Mouse (Mus musculus): ENCODE results near the gene Vmn1r55. TPM values are rescaled to one million over a fixed set of nuclear protein-coding genes. Genes with fewer than 3 reads are reported as not detected.

The Vmn1r55 gene
- polyA plus RNA-seq, 1 experiment from 2014 or later: not detected

DNA sequence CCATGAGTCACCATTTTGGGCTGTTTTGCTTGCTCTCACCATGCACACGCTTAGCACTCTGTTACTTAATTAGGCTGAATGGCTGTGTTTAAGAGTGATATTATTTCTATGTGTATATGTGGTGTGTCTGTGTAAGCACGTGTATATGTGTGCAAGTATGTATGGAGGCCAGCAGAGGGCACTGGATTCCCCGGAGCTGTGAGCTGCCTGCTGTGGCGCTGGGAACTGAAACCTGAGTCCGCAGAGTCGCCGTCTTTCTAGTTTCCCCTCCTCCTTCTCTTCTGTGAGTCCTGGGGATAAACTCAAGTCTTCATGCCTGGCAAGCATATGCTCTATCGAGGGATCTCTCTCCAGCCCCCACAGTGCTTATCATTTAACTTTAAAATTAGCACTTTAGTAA is 40.2 kb downstream of the Vmn1r55 start:
- Histone ChIP-seq H3K9me3 (replicated peaks; ENCODE audit: low read length) (no peaks in the 10 kb centered on the region), H3K9ac (ENCODE audit: low read depth, low read length) (no peak overlapping the region), H3K4me3 (replicated peaks; ENCODE audit: low read depth, low read length) (no peak overlapping the region), H3K27ac (no peak overlapping the region), H3K36me3 (ENCODE audit: insufficient read depth, low read length) (no peaks in the 10 kb centered on the region), H3K4me2 (ENCODE audit: low read length) (no peak overlapping the region), H3K27me3 (ENCODE audit: insufficient read depth, low read length) (no peaks in the 10 kb centered on the region), H3K4me1 (replicated peaks; ENCODE audit: insufficient read depth, low read length) (no peaks in the 10 kb centered on the region)
- no peak for ATAC-seq (replicated peaks; ENCODE audit: low FRiP score, low read depth)
- no peak for TF ChIP-seq CTCF (IDR thresholded peaks at IDR 0.05; ENCODE audit: low read depth)
- DNase-seq (ENCODE audit: low spot score): no peak
- WGBS: 84% methylated on average over 8 of the region's 8 CpGs

DNA sequence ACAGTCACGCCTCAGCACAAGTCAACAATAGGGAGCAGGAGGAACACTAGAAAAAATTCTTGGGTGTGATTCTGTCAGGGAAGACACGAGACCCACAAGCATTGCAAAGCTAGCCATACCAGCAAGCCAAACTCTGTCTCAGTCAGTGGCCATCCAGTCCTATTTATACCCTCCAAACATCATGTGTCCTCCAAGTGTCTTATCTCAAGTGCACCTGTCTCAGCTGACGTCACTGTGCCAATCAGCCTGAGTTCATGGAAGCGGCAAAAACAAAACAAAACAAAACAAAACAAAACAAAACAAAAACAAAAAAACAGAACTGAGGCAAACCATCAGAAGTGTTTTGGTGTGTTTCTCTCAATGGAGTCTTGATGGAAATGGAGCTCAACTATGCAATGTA is 41.2 kb downstream of the Vmn1r55 start:
- Histone ChIP-seq H3K36me3 (ENCODE audit: insufficient read depth, low read length) (no peaks in the 10 kb centered on the region), H3K9me3 (replicated peaks; ENCODE audit: low read length) (no peaks in the 10 kb centered on the region), H3K9ac (ENCODE audit: low read depth, low read length) (no peak overlapping the region), H3K4me2 (ENCODE audit: low read length) (no peak overlapping the region), H3K27ac (no peak overlapping the region), H3K4me3 (replicated peaks; ENCODE audit: low read depth, low read length) (no peak overlapping the region), H3K4me1 (replicated peaks; ENCODE audit: insufficient read depth, low read length) (no peaks in the 10 kb centered on the region), H3K27me3 (ENCODE audit: insufficient read depth, low read length) (no peaks in the 10 kb centered on the region)
- ATAC-seq (replicated peaks; ENCODE audit: low FRiP score, low read depth) (no peak), DNase-seq (ENCODE audit: low spot score) (no peak)
- WGBS: 76% methylated on average over 4 of the region's 4 CpGs
- no peak for TF ChIP-seq CTCF (IDR thresholded peaks at IDR 0.05; ENCODE audit: low read depth)

DNA sequence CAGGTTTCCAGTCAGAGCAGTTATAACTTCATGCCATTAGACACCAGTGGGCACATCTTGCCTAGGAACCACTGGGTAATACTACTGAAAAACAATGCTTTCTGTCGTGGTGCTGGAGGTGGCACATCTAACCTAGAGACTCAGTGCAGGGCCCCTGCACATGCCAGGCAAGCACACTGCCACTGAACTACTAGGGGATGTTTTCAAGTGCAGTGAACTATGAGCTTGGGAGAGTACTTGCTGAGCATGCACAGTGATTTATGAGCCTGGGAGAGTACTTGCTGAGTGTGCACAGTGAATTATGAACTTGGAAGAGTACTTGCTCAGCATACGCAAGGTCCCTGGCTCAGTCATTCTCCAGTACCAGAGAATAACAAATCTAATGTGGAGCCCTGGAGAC is 46.9 kb downstream of the Vmn1r55 start:
- H3K9ac ChIP-seq (ENCODE audit: low read depth, low read length): no peak overlapping the region
- H3K36me3 ChIP-seq (ENCODE audit: insufficient read depth, low read length): peaks cover 13% of the 10 kb centered on the region
- DNase-seq (ENCODE audit: low spot score) (no peak), ATAC-seq (replicated peaks; ENCODE audit: low FRiP score, low read depth) (no peak)
- no peaks in the 10 kb centered on the region for H3K4me1 ChIP-seq (replicated peaks; ENCODE audit: insufficient read depth, low read length)
- no peak for TF ChIP-seq CTCF (IDR thresholded peaks at IDR 0.05; ENCODE audit: low read depth)
- H3K9me3 ChIP-seq (replicated peaks; ENCODE audit: low read length): no peaks in the 10 kb centered on the region
- H3K4me2 ChIP-seq (ENCODE audit: low read length): no peak overlapping the region
- 85% methylated on average over 2 of the region's 2 CpGs for WGBS
- no peak overlapping the region for H3K27ac ChIP-seq
- no peak overlapping the region for H3K4me3 ChIP-seq (replicated peaks; ENCODE audit: low read depth, low read length)
- H3K27me3 ChIP-seq (ENCODE audit: insufficient read depth, low read length): no peaks in the 10 kb centered on the region

DNA sequence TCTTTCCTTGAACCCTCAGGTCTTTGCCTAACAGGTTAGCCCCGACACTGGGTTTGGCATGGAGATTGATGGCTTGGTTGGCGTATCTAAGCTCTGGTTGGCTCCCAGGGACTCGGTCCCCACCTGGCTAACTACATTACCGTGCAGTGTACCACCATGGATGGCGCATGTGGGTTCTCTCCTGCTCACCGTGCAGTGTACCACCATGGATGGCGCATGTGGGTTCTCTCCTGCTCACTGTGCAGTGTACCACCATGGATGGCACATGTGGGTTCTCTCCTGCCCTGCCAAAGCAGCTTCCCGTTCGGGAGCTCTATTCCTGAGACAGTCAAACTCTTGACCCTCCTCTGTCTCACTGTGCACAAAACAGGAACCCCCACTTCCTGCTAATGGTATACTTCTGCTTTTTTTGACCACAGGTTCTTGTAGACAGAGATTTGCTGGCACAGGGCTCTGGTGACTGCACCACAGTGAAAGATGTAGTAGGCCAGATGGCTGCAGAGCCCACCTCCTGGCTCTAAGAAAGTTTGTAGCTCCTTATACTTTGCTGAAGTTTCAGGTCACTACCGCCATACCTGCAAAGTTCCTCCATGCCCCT is 48.3 kb downstream of the Vmn1r55 start:
- no peak for TF ChIP-seq CTCF (IDR thresholded peaks at IDR 0.05; ENCODE audit: low read depth)
- Histone ChIP-seq H3K36me3 (ENCODE audit: insufficient read depth, low read length) (peaks cover 18% of the 10 kb centered on the region), H3K4me3 (replicated peaks; ENCODE audit: low read depth, low read length) (no peak overlapping the region), H3K4me2 (ENCODE audit: low read length) (no peak overlapping the region), H3K27me3 (ENCODE audit: insufficient read depth, low read length) (no peaks in the 10 kb centered on the region), H3K4me1 (replicated peaks; ENCODE audit: insufficient read depth, low read length) (no peaks in the 10 kb centered on the region), H3K9ac (ENCODE audit: low read depth, low read length) (no peak overlapping the region), H3K9me3 (replicated peaks; ENCODE audit: low read length) (no peaks in the 10 kb centered on the region), H3K27ac (no peak overlapping the region)
- no peak for ATAC-seq (replicated peaks; ENCODE audit: low FRiP score, low read depth)
- 87% methylated on average over 10 of the region's 10 CpGs for WGBS
- DNase-seq (ENCODE audit: low spot score): no peak

DNA sequence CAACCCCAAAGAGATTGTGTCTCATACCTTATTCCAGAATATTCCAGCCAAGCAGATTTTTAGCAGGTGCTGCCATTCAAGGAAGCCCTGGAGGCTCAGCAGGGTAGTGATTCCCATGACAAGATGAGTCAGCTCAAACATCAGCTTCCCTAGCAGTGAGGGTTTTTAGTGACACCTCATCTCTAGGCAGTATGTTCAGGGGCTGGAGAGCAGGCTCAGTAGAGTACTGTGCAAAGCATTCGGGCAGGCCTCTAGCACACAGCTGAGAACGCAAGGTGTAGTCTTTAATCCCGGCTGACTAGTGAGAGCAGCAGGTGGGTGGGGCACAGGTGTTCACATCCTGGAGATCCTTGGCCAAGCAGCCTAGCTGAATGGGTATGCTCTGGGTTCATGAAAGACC is 49.7 kb downstream of the Vmn1r55 start:
- Histone ChIP-seq H3K9ac (ENCODE audit: low read depth, low read length) (no peak overlapping the region), H3K4me1 (replicated peaks; ENCODE audit: insufficient read depth, low read length) (no peaks in the 10 kb centered on the region)
- 87% methylated on average over 3 of the region's 3 CpGs for whole genome bisulfite sequencing

DNA sequence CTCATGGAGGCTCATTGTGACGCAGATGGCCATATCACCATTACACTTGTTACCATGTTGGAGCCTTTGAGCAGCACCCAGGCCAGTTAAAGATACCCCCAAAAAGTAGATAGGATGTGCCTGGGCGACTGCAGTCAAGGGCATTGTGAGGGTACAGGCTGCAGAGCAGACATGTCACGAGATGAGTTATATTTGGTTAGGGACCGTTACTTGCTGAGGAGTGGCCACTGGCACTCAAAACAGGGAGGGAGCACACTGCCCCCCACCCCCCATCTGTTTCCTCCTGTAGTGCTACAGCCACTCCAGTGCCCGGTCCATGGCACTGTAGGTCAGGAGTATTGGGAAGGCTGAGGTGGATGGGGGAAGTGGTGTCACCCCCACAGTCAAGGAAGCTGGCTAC is 50.7 kb downstream of the Vmn1r55 start:
- Histone ChIP-seq H3K36me3 (ENCODE audit: insufficient read depth, low read length) (peaks cover 35% of the 10 kb centered on the region), H3K27me3 (ENCODE audit: insufficient read depth, low read length) (no peaks in the 10 kb centered on the region), H3K27ac (no peak overlapping the region), H3K9ac (ENCODE audit: low read depth, low read length) (no peak overlapping the region), H3K4me2 (ENCODE audit: low read length) (no peak overlapping the region), H3K9me3 (replicated peaks; ENCODE audit: low read length) (no peaks in the 10 kb centered on the region), H3K4me3 (replicated peaks; ENCODE audit: low read depth, low read length) (no peak overlapping the region), H3K4me1 (replicated peaks; ENCODE audit: insufficient read depth, low read length) (no peaks in the 10 kb centered on the region)
- DNase-seq (ENCODE audit: low spot score) (no peak), ATAC-seq (replicated peaks; ENCODE audit: low FRiP score, low read depth) (no peak)
- TF ChIP-seq CTCF (IDR thresholded peaks at IDR 0.05; ENCODE audit: low read depth): no peak
- WGBS: 90% methylated on average over 5 of the region's 5 CpGs

More for the DNA sequence above, 49.7 kb downstream of the Vmn1r55 start:
- H3K27ac ChIP-seq: no peak overlapping the region
- H3K9me3 ChIP-seq (replicated peaks; ENCODE audit: low read length): no peaks in the 10 kb centered on the region
- no peaks in the 10 kb centered on the region for H3K27me3 ChIP-seq (ENCODE audit: insufficient read depth, low read length)
- no peak for TF ChIP-seq CTCF (IDR thresholded peaks at IDR 0.05; ENCODE audit: low read depth)
- no peak overlapping the region for H3K4me3 ChIP-seq (replicated peaks; ENCODE audit: low read depth, low read length)
- DNase-seq (ENCODE audit: low spot score) (no peak), ATAC-seq (replicated peaks; ENCODE audit: low FRiP score, low read depth) (no peak; the same call in 1 of the 2 replicates)
- H3K4me2 ChIP-seq (ENCODE audit: low read length): no peak overlapping the region
- H3K36me3 ChIP-seq (ENCODE audit: insufficient read depth, low read length): peaks cover 28% of the 10 kb centered on the region
